Mouse (Mus musculus) fat pad, adult 2 months (tissue): ENCODE results near the gene Hoxc6.

Experiments
- DNase-seq: peaks from one replicate; pipeline ENCODE4 v3.0.0-alpha.2; 2011; ENCODE audit warnings: low read depth, low spot score; ENCODE audit errors: extremely low read depth

Hoxc6 gene

GRCm38 (mm10) chr15:102988078-102988477, 10.0 kb upstream of the Hoxc6 start:
- no peak for DNase-seq

- no peak for DNase-seq
These were observed 7.3 kb upstream of the Hoxc6 start, which contains the start of gene Hoxc8 for GRCm38 (mm10) chr15:102990461-102991397. TSS of gene Hoxc8 (plus strand) at chr15:102990607.

GRCm38 (mm10) chr15:102991782-102992181, 6.3 kb upstream of the Hoxc6 start:
- no peak for DNase-seq

GRCm38 (mm10) chr15:102992206-102992605, 5.9 kb upstream of the Hoxc6 start:
- DNase-seq, result no peak

- DNase-seq, result no peak
These were observed 5.2 kb upstream of the Hoxc6 start for GRCm38 (mm10) chr15:102992863-102993262.

GRCm38 (mm10) chr15:102996548-102996947, 1.5 kb upstream of the Hoxc6 start:
- DNase-seq, result no peak

- no peak for DNase-seq
These were observed 626 bp upstream of the Hoxc6 start for GRCm38 (mm10) chr15:102997431-102997830.

- no peak for DNase-seq
These were observed 638 bp downstream of the Hoxc6 start for GRCm38 (mm10) chr15:102998608-102999182.

- no peak for DNase-seq
These were observed 1.2 kb downstream of the Hoxc6 start for GRCm38 (mm10) chr15:102999183-102999831.

GRCm38 (mm10) chr15:102999955-103000354, 1.9 kb downstream of the Hoxc6 start:
- no peak for DNase-seq

GRCm38 (mm10) chr15:103000501-103000901, 2.4 kb downstream of the Hoxc6 start:
- no peak for DNase-seq

GRCm38 (mm10) chr15:103001370-103001769, 3.3 kb downstream of the Hoxc6 start:
- DNase-seq, result no peak

GRCm38 (mm10) chr15:103002156-103002555, 4.1 kb downstream of the Hoxc6 start:
- DNase-seq, result no peak

GRCm38 (mm10) chr15:103002821-103003448, 4.9 kb downstream of the Hoxc6 start:
- DNase-seq, result no peak

GRCm38 (mm10) chr15:103005308-103005707, 7.3 kb downstream of the Hoxc6 start:
- DNase-seq, result no peak

- no peak for DNase-seq
These were observed 7.7 kb downstream of the Hoxc6 start for GRCm38 (mm10) chr15:103005797-103006196.

GRCm38 (mm10) chr15:103006326-103006725, 8.3 kb downstream of the Hoxc6 start:
- DNase-seq, result no peak

- DNase-seq, result no peak
These were observed 11.4 kb downstream of the Hoxc6 start for GRCm38 (mm10) chr15:103009265-103010111.

- no peak for DNase-seq
These were observed 12.2 kb downstream of the Hoxc6 start for GRCm38 (mm10) chr15:103010112-103010846.
